Mouse (Mus musculus) thymus, adult 2 months (tissue): ENCODE measurements at regions not wholly inside any gene's neighbourhood (a gene's known extent, or its start where the extent isn't known, plus 50 kb on each side); places are given as distances from the start of the nearest gene placed in this dataset.
"Not testable (repeated sequence)": the region's sequence is repeated elsewhere in the genome, so short reads cannot be mapped to it uniquely, and the experiment has no call there.

Experiments used
- CTCF ChIP-seq: fragments of 200-500 bp; IDR thresholded peaks from 2 replicates; pipeline ENCODE4 v1.5.1; 2012; ENCODE audit warnings: mild to moderate bottlenecking, control low read depth, low read length, moderate library complexity, borderline replicate concordance; ENCODE audit not compliant: control insufficient read depth, poor library complexity, insufficient read depth; ENCODE audit errors: extremely low read depth
- POLR2A ChIP-seq: fragments of 200-500 bp; IDR thresholded peaks from 2 replicates; pipeline ENCODE4 v1.6.1; 2012; ENCODE audit warnings: mild to moderate bottlenecking, low read length, control low read depth, moderate library complexity; ENCODE audit not compliant: control insufficient read depth, poor library complexity, insufficient read depth; ENCODE audit errors: extremely low read depth

- not testable (repeated sequence) for TF ChIP-seq CTCF, POLR2A
Observed at GRCm38 (mm10) chr4:3087616-3088015, 79.5 kb upstream of the Vmn1r2 start.
